Mouse (Mus musculus): ENCODE measurements around the gene Hoxd9.

GRCm38 (mm10) chr2:74745540-74746297, 48.2 kb downstream of the Hoxd9 start:
- TF ChIP-seq CTCF (IDR thresholded peaks at IDR 0.05; ENCODE audit: low read depth) (no peak), EP300 (IDR thresholded peaks at IDR 0.05; ENCODE audit: low read depth) (no peak)

All from heart, postnatal 0 days (tissue).